Mouse (Mus musculus): ENCODE results near the gene Mknk1. TPM values are rescaled to one million over a fixed set of nuclear protein-coding genes. Genes with fewer than 3 reads are reported as not detected.

The Mknk1 gene
- polyA plus RNA-seq, 1 experiment from 2014 or later = 30.0 TPM

DNA sequence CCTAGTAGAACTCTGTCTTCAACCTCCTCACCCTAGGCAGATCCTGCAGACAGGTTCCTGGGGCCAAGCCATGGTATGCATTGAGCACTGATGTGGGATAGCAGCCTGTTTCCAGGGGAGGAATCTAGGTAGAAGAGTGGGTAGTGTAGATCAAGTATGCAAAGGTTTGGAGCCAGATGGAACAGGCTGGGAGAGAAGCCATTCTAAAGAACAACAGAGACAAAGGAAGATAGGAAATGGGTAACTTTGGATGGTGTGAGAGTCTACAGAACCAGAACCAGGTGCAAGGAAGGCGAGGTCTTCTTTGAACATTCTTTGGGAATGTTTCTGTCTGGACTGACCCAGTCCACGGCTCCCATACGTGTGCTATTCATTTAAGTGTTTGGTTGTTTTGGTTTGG is 11.9 kb upstream of the Mknk1 start:
- Histone ChIP-seq H3K36me3 (replicated peaks) (peaks cover 12% of the 10 kb centered on the region), H3K9ac (no peak overlapping the region), H3K9me3 (replicated peaks) (no peaks in the 10 kb centered on the region), H3K4me2 (peak overlapping the region; percentile 89), H3K4me1 (replicated peaks) (peaks cover 83% of the 10 kb centered on the region), H3K27ac (replicated peaks) (peak overlapping the region; percentile 88), H3K4me3 (replicated peaks) (peak overlapping the region; percentile 87; the same call in 1 of the 2 replicates), H3K27me3 (no peaks in the 10 kb centered on the region)
- WGBS (ENCODE audit: insufficient replicate concordance) = 57% methylated on average over 3 of the region's 3 CpGs
- ATAC-seq (ENCODE audit: insufficient read depth) = no peak

GRCm38 (mm10) chr4:115827535-115827887 is 11.5 kb upstream of the Mknk1 start:
- Histone ChIP-seq H3K4me1 (replicated peaks) (peaks cover 84% of the 10 kb centered on the region), H3K27me3 (no peaks in the 10 kb centered on the region), H3K27ac (replicated peaks) (peak overlapping the region; percentile 88), H3K9me3 (replicated peaks) (no peaks in the 10 kb centered on the region), H3K4me2 (peak overlapping the region; percentile 89), H3K9ac (peak overlapping the region; percentile 85), H3K36me3 (replicated peaks) (peaks cover 16% of the 10 kb centered on the region), H3K4me3 (replicated peaks) (peak overlapping the region; percentile 87)
- no peak for ATAC-seq (ENCODE audit: insufficient read depth)
- WGBS (ENCODE audit: insufficient replicate concordance) = 4% methylated on average over 4 of the region's 4 CpGs

- Histone ChIP-seq H3K27ac (replicated peaks) (peak within 1 kb of the TSS; percentile 88), H3K27me3 (no peaks in the 10 kb centered on the region), H3K4me1 (replicated peaks) (peaks cover 81% of the 10 kb centered on the region), H3K9me3 (replicated peaks) (no peaks in the 10 kb centered on the region), H3K4me3 (replicated peaks) (peak within 1 kb of the TSS; percentile 87), H3K4me2 (peak within 1 kb of the TSS; percentile 89), H3K36me3 (replicated peaks) (peaks cover 21% of the 10 kb centered on the region), H3K9ac (peak within 1 kb of the TSS; percentile 85)
- ATAC-seq (ENCODE audit: insufficient read depth) = peak; percentile 90
- WGBS (ENCODE audit: insufficient replicate concordance) = under 1% methylated on average over 56 of the region's 57 CpGs
Observed at GRCm38 (mm10) chr4:115827888-115828571, 11.0 kb upstream of the Mknk1 start, which contains the start of gene Mob3c. Gene Mob3c (plus strand): TSS chr4:115828092.

DNA sequence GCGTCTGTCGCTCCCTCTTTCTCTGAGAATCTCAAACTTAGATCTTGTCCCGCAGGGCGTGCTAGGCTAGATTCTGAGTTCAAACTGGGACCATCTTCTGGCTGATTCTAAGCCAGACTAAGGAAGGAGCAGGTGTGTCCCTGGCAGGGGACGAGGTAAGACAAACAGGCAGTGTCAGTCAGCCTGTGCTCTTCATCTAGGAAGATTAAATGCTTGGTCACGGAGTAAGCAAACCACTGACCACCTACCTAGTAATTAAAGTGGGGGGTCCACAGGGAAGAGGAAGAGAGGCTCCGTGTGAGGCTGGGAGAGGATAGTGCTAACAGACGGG is 10.5 kb upstream of the Mknk1 start:
- ATAC-seq (ENCODE audit: insufficient read depth) = no peak
- H3K4me3 ChIP-seq (replicated peaks) = peak overlapping the region; percentile 87
- peaks cover 76% of the 10 kb centered on the region for H3K4me1 ChIP-seq (replicated peaks)
- H3K4me2 ChIP-seq = peak overlapping the region; percentile 89
- H3K9me3 ChIP-seq (replicated peaks) = no peaks in the 10 kb centered on the region
- H3K27me3 ChIP-seq = no peaks in the 10 kb centered on the region
- 5% methylated on average over 8 of the region's 8 CpGs for WGBS (ENCODE audit: insufficient replicate concordance)
- H3K36me3 ChIP-seq (replicated peaks) = peaks cover 24% of the 10 kb centered on the region
- H3K9ac ChIP-seq = peak overlapping the region; percentile 85
- H3K27ac ChIP-seq (replicated peaks) = peak overlapping the region; percentile 88

GRCm38 (mm10) chr4:115830491-115830890 is 8.5 kb upstream of the Mknk1 start:
- peaks cover 61% of the 10 kb centered on the region for H3K4me1 ChIP-seq (replicated peaks)
- 39% methylated on average over 5 of the region's 5 CpGs for WGBS (ENCODE audit: insufficient replicate concordance)
- ATAC-seq (ENCODE audit: insufficient read depth) = no peak
- H3K27ac ChIP-seq (replicated peaks) = no peak overlapping the region
- no peak overlapping the region for H3K9ac ChIP-seq
- peak overlapping the region; percentile 16; the same call in 1 of the 2 replicates for H3K4me2 ChIP-seq
- no peaks in the 10 kb centered on the region for H3K9me3 ChIP-seq (replicated peaks)
- H3K36me3 ChIP-seq (replicated peaks) = peaks cover 41% of the 10 kb centered on the region
- no peak overlapping the region for H3K4me3 ChIP-seq (replicated peaks)
- H3K27me3 ChIP-seq = no peaks in the 10 kb centered on the region

GRCm38 (mm10) chr4:115831221-115831620 is 7.8 kb upstream of the Mknk1 start:
- no peak overlapping the region for H3K9ac ChIP-seq
- WGBS (ENCODE audit: insufficient replicate concordance) = 91% methylated on average over 22 of the region's 22 CpGs
- H3K27ac ChIP-seq (replicated peaks) = no peak overlapping the region
- no peak overlapping the region for H3K4me3 ChIP-seq (replicated peaks)
- H3K36me3 ChIP-seq (replicated peaks) = peaks cover 44% of the 10 kb centered on the region
- H3K9me3 ChIP-seq (replicated peaks) = no peaks in the 10 kb centered on the region
- peaks cover 64% of the 10 kb centered on the region for H3K4me1 ChIP-seq (replicated peaks)
- no peak overlapping the region for H3K4me2 ChIP-seq
- ATAC-seq (ENCODE audit: insufficient read depth) = no peak
- H3K27me3 ChIP-seq = no peaks in the 10 kb centered on the region

- no peak for ATAC-seq (ENCODE audit: insufficient read depth)
- Histone ChIP-seq H3K4me3 (replicated peaks) (no peak overlapping the region), H3K4me1 (replicated peaks) (peaks cover 63% of the 10 kb centered on the region), H3K9ac (no peak overlapping the region), H3K9me3 (replicated peaks) (no peaks in the 10 kb centered on the region), H3K36me3 (replicated peaks) (peaks cover 44% of the 10 kb centered on the region), H3K4me2 (no peak overlapping the region), H3K27me3 (no peaks in the 10 kb centered on the region), H3K27ac (replicated peaks) (no peak overlapping the region)
- WGBS (ENCODE audit: insufficient replicate concordance) = 57% methylated on average over 2 of the region's 2 CpGs
Observed at GRCm38 (mm10) chr4:115832040-115832439, 7.0 kb upstream of the Mknk1 start.

DNA sequence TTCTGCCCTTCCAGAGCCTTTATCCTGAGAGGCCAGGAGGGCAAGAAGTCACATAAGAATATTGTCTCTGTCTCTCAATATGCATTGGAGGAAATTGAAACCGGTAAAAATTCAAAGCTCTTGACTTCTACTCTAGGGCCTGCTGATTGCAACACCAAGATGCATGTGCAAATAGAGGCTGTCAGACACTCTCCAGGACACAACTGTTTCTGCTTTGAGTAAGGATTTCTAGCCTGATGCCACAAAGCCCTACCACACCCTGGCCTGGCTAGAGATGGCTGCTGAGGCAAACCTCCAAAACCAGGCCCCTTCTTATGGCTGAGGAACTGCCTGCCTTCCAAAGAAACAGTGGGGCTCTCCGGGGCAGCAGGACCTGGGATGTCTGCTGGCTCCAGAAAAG is 3.4 kb upstream of the Mknk1 start:
- no peak overlapping the region for H3K9ac ChIP-seq
- H3K27me3 ChIP-seq = no peaks in the 10 kb centered on the region
- H3K4me1 ChIP-seq (replicated peaks) = peaks cover 54% of the 10 kb centered on the region
- no peaks in the 10 kb centered on the region for H3K9me3 ChIP-seq (replicated peaks)
- no peak for ATAC-seq (ENCODE audit: insufficient read depth)
- H3K36me3 ChIP-seq (replicated peaks) = peaks cover 46% of the 10 kb centered on the region
- no peak overlapping the region for H3K4me3 ChIP-seq (replicated peaks)
- 62% methylated on average over 2 of the region's 2 CpGs for WGBS (ENCODE audit: insufficient replicate concordance)
- no peak overlapping the region for H3K4me2 ChIP-seq
- no peak overlapping the region for H3K27ac ChIP-seq (replicated peaks)

- Histone ChIP-seq H3K27ac (replicated peaks) (peak overlapping the region; percentile 83; the same call in 1 of the 2 replicates), H3K9me3 (replicated peaks) (no peaks in the 10 kb centered on the region), H3K9ac (peak overlapping the region; percentile 91; the same call in 1 of the 2 replicates)
Observed at GRCm38 (mm10) chr4:115838196-115838595, 802 bp upstream of the Mknk1 start.

GRCm38 (mm10) chr4:115839956-115840355 is 958 bp downstream of the Mknk1 start:
- Histone ChIP-seq H3K27me3 (no peaks in the 10 kb centered on the region), H3K9ac (peak overlapping the region; percentile 91), H3K4me2 (peak overlapping the region; percentile 81), H3K36me3 (replicated peaks) (peaks cover 44% of the 10 kb centered on the region), H3K4me3 (replicated peaks) (peak overlapping the region; percentile 85), H3K27ac (replicated peaks) (peak overlapping the region; percentile 83), H3K9me3 (replicated peaks) (no peaks in the 10 kb centered on the region), H3K4me1 (replicated peaks) (peaks cover 63% of the 10 kb centered on the region)
- 43% methylated on average over 4 of the region's 4 CpGs for WGBS (ENCODE audit: insufficient replicate concordance)
- ATAC-seq (ENCODE audit: insufficient read depth) = no peak

More at GRCm38 (mm10) chr4:115838196-115838595, 802 bp upstream of the Mknk1 start:
- H3K4me2 ChIP-seq = peak overlapping the region; percentile 81
- no peak for ATAC-seq (ENCODE audit: insufficient read depth)
- H3K4me1 ChIP-seq (replicated peaks) = peaks cover 51% of the 10 kb centered on the region
- peak overlapping the region; percentile 85 for H3K4me3 ChIP-seq (replicated peaks)
- H3K27me3 ChIP-seq = no peaks in the 10 kb centered on the region
- H3K36me3 ChIP-seq (replicated peaks) = peaks cover 46% of the 10 kb centered on the region
- 23% methylated on average over 4 of the region's 4 CpGs for WGBS (ENCODE audit: insufficient replicate concordance)

- Histone ChIP-seq H3K27me3 (no peaks in the 10 kb centered on the region), H3K4me1 (replicated peaks) (peaks cover 65% of the 10 kb centered on the region), H3K4me2 (peak overlapping the region; percentile 81), H3K4me3 (replicated peaks) (peak overlapping the region; percentile 85), H3K36me3 (replicated peaks) (peaks cover 38% of the 10 kb centered on the region), H3K27ac (replicated peaks) (no peak overlapping the region; the same call in 1 of the 2 replicates), H3K9me3 (replicated peaks) (no peaks in the 10 kb centered on the region), H3K9ac (peak overlapping the region; percentile 27; the same call in 1 of the 2 replicates)
- no peak for ATAC-seq (ENCODE audit: insufficient read depth)
- WGBS (ENCODE audit: insufficient replicate concordance) = 83% methylated on average over 4 of the region's 4 CpGs
Observed at GRCm38 (mm10) chr4:115840842-115841241, 1.8 kb downstream of the Mknk1 start.
